Mouse (Mus musculus): ENCODE data around the gene Acsm3. TPM values are rescaled to one million over a fixed set of nuclear protein-coding genes. Genes with fewer than 3 reads are reported as not detected.

Gene Acsm3
- polyA plus RNA-seq, 1 experiment from 2014 or later = 0.16 TPM

- 99% methylated on average over 5 of the region's 5 CpGs for WGBS
- peaks cover 22% of the 10 kb centered on the region; the same call in 1 of the 2 replicates for H3K36me3 ChIP-seq (ENCODE audit: control insufficient read depth, insufficient read depth, low read length)
- ATAC-seq (ENCODE audit: low read depth) = no peak
Observed at GRCm38 (mm10) chr7:119784908-119785307, 24.2 kb downstream of the Acsm3 start.

GRCm38 (mm10) chr7:119789024-119789423 is 28.3 kb downstream of the Acsm3 start:
- 85% methylated on average over 3 of the region's 3 CpGs for WGBS
- H3K27me3 ChIP-seq (ENCODE audit: control insufficient read depth, insufficient read depth, low read length) = no peaks in the 10 kb centered on the region
- no peak overlapping the region for H3K4me3 ChIP-seq (ENCODE audit: low read depth, low read length)
- 0 out of 2 replicates have a peak, but pooled peaks cover 2% of the 10 kb centered on the region for H3K4me1 ChIP-seq (ENCODE audit: control insufficient read depth, insufficient read depth, low read length)
- ATAC-seq (ENCODE audit: low read depth) = no peak
- H3K36me3 ChIP-seq (ENCODE audit: control insufficient read depth, insufficient read depth, low read length) = peaks cover 15% of the 10 kb centered on the region; the same call in 1 of the 2 replicates
- H3K4me2 ChIP-seq (ENCODE audit: low read depth, low read length) = no peak overlapping the region
- H3K27ac ChIP-seq (ENCODE audit: low read depth, low read length) = no peak overlapping the region
- H3K9ac ChIP-seq (replicated peaks; ENCODE audit: low read depth, low read length) = no peak overlapping the region
- no peaks in the 10 kb centered on the region for H3K9me3 ChIP-seq (ENCODE audit: control insufficient read depth, low read length)

More at GRCm38 (mm10) chr7:119784908-119785307, 24.2 kb downstream of the Acsm3 start:
- no peak overlapping the region for H3K9ac ChIP-seq (replicated peaks; ENCODE audit: low read depth, low read length)
- H3K4me2 ChIP-seq (ENCODE audit: low read depth, low read length) = no peak overlapping the region
- no peak overlapping the region for H3K4me3 ChIP-seq (ENCODE audit: low read depth, low read length)
- no peaks in the 10 kb centered on the region for H3K4me1 ChIP-seq (ENCODE audit: control insufficient read depth, insufficient read depth, low read length)
- H3K9me3 ChIP-seq (ENCODE audit: control insufficient read depth, low read length) = no peaks in the 10 kb centered on the region
- no peaks in the 10 kb centered on the region for H3K27me3 ChIP-seq (ENCODE audit: control insufficient read depth, insufficient read depth, low read length)
- no peak overlapping the region for H3K27ac ChIP-seq (ENCODE audit: low read depth, low read length)

- H3K4me2 ChIP-seq (ENCODE audit: low read depth, low read length) = peak within 1 kb of the TSS; percentile 82
- no peaks in the 10 kb centered on the region for H3K9me3 ChIP-seq (ENCODE audit: control insufficient read depth, low read length)
- H3K4me1 ChIP-seq (ENCODE audit: control insufficient read depth, insufficient read depth, low read length) = 0 out of 2 replicates have a peak, but pooled peaks cover 6% of the 10 kb centered on the region
- peak within 1 kb of the TSS; percentile 62 for H3K9ac ChIP-seq (replicated peaks; ENCODE audit: low read depth, low read length)
- H3K4me3 ChIP-seq (ENCODE audit: low read depth, low read length) = peak within 1 kb of the TSS; percentile 70
- under 1% methylated on average over 53 of the region's 53 CpGs for WGBS
- H3K36me3 ChIP-seq (ENCODE audit: control insufficient read depth, insufficient read depth, low read length) = no peaks in the 10 kb centered on the region
- H3K27me3 ChIP-seq (ENCODE audit: control insufficient read depth, insufficient read depth, low read length) = no peaks in the 10 kb centered on the region
- peak within 1 kb of the TSS; percentile 55 for H3K27ac ChIP-seq (ENCODE audit: low read depth, low read length)
- peak; percentile 99 for ATAC-seq (ENCODE audit: low read depth)
Observed at GRCm38 (mm10) chr7:119793586-119794250, 33.0 kb downstream of the Acsm3 start, which contains the start of the genes Rexo5 and Eri2. Rexo5 (plus strand) TSS chr7:119794006. Eri2 (minus strand) TSS chr7:119794058.

- Histone ChIP-seq H3K9ac (replicated peaks; ENCODE audit: low read depth, low read length) (peak overlapping the region; percentile 62), H3K27me3 (ENCODE audit: control insufficient read depth, insufficient read depth, low read length) (no peaks in the 10 kb centered on the region), H3K4me3 (ENCODE audit: low read depth, low read length) (peak overlapping the region; percentile 70), H3K9me3 (ENCODE audit: control insufficient read depth, low read length) (no peaks in the 10 kb centered on the region), H3K4me1 (ENCODE audit: control insufficient read depth, insufficient read depth, low read length) (0 out of 2 replicates have a peak, but pooled peaks cover 6% of the 10 kb centered on the region), H3K4me2 (ENCODE audit: low read depth, low read length) (peak overlapping the region; percentile 82), H3K27ac (ENCODE audit: low read depth, low read length) (peak overlapping the region; percentile 55), H3K36me3 (ENCODE audit: control insufficient read depth, insufficient read depth, low read length) (no peaks in the 10 kb centered on the region)
- no peak; the same call in 1 of the 2 replicates for ATAC-seq (ENCODE audit: low read depth)
- WGBS = 0% methylated on average over 21 of the region's 21 CpGs
Observed at GRCm38 (mm10) chr7:119794251-119794638, 33.5 kb downstream of the Acsm3 start.

- Histone ChIP-seq H3K4me2 (ENCODE audit: low read depth, low read length) (0 out of 2 replicates have a peak overlapping the region, but pooled peaks have one; percentile 2), H3K4me1 (ENCODE audit: control insufficient read depth, insufficient read depth, low read length) (0 out of 2 replicates have a peak, but pooled peaks cover 6% of the 10 kb centered on the region), H3K27me3 (ENCODE audit: control insufficient read depth, insufficient read depth, low read length) (no peaks in the 10 kb centered on the region), H3K36me3 (ENCODE audit: control insufficient read depth, insufficient read depth, low read length) (no peaks in the 10 kb centered on the region), H3K4me3 (ENCODE audit: low read depth, low read length) (no peak overlapping the region), H3K9me3 (ENCODE audit: control insufficient read depth, low read length) (no peaks in the 10 kb centered on the region), H3K9ac (replicated peaks; ENCODE audit: low read depth, low read length) (no peak overlapping the region), H3K27ac (ENCODE audit: low read depth, low read length) (no peak overlapping the region)
- ATAC-seq (ENCODE audit: low read depth) = no peak
Observed at GRCm38 (mm10) chr7:119795311-119795710, 34.6 kb downstream of the Acsm3 start.

- WGBS = 97% methylated on average over 3 of the region's 3 CpGs
- no peak for ATAC-seq (ENCODE audit: low read depth)
Observed at GRCm38 (mm10) chr7:119800488-119800887, 39.8 kb downstream of the Acsm3 start.

GRCm38 (mm10) chr7:119800991-119801390 is 40.3 kb downstream of the Acsm3 start:
- ATAC-seq (ENCODE audit: low read depth) = no peak

More at GRCm38 (mm10) chr7:119800488-119800887, 39.8 kb downstream of the Acsm3 start:
- H3K9me3 ChIP-seq (ENCODE audit: control insufficient read depth, low read length) = no peaks in the 10 kb centered on the region
- H3K36me3 ChIP-seq (ENCODE audit: control insufficient read depth, insufficient read depth, low read length) = no peaks in the 10 kb centered on the region
- no peaks in the 10 kb centered on the region for H3K4me1 ChIP-seq (ENCODE audit: control insufficient read depth, insufficient read depth, low read length)
- no peak overlapping the region for H3K4me3 ChIP-seq (ENCODE audit: low read depth, low read length)
- no peak overlapping the region for H3K9ac ChIP-seq (replicated peaks; ENCODE audit: low read depth, low read length)
- no peaks in the 10 kb centered on the region for H3K27me3 ChIP-seq (ENCODE audit: control insufficient read depth, insufficient read depth, low read length)
- H3K27ac ChIP-seq (ENCODE audit: low read depth, low read length) = no peak overlapping the region
- no peak overlapping the region for H3K4me2 ChIP-seq (ENCODE audit: low read depth, low read length)

GRCm38 (mm10) chr7:119807396-119807795 is 46.7 kb downstream of the Acsm3 start:
- Histone ChIP-seq H3K27me3 (ENCODE audit: control insufficient read depth, insufficient read depth, low read length) (no peaks in the 10 kb centered on the region), H3K4me1 (ENCODE audit: control insufficient read depth, insufficient read depth, low read length) (no peaks in the 10 kb centered on the region), H3K4me3 (ENCODE audit: low read depth, low read length) (no peak overlapping the region), H3K36me3 (ENCODE audit: control insufficient read depth, insufficient read depth, low read length) (no peaks in the 10 kb centered on the region), H3K4me2 (ENCODE audit: low read depth, low read length) (no peak overlapping the region), H3K9ac (replicated peaks; ENCODE audit: low read depth, low read length) (no peak overlapping the region), H3K27ac (ENCODE audit: low read depth, low read length) (no peak overlapping the region), H3K9me3 (ENCODE audit: control insufficient read depth, low read length) (no peaks in the 10 kb centered on the region)
- no peak for ATAC-seq (ENCODE audit: low read depth)
- WGBS = 90% methylated on average over 5 of the region's 5 CpGs

More at GRCm38 (mm10) chr7:119800991-119801390, 40.3 kb downstream of the Acsm3 start:
- no peaks in the 10 kb centered on the region for H3K9me3 ChIP-seq (ENCODE audit: control insufficient read depth, low read length)
- 92% methylated on average over 3 of the region's 3 CpGs for WGBS
- H3K9ac ChIP-seq (replicated peaks; ENCODE audit: low read depth, low read length) = no peak overlapping the region
- no peak overlapping the region for H3K4me3 ChIP-seq (ENCODE audit: low read depth, low read length)
- no peaks in the 10 kb centered on the region for H3K4me1 ChIP-seq (ENCODE audit: control insufficient read depth, insufficient read depth, low read length)
- no peak overlapping the region for H3K27ac ChIP-seq (ENCODE audit: low read depth, low read length)
- no peaks in the 10 kb centered on the region for H3K27me3 ChIP-seq (ENCODE audit: control insufficient read depth, insufficient read depth, low read length)
- H3K4me2 ChIP-seq (ENCODE audit: low read depth, low read length) = no peak overlapping the region
- no peaks in the 10 kb centered on the region for H3K36me3 ChIP-seq (ENCODE audit: control insufficient read depth, insufficient read depth, low read length)

GRCm38 (mm10) chr7:119808723-119809122 is 48.0 kb downstream of the Acsm3 start:
- ATAC-seq (ENCODE audit: low read depth) = no peak
- Histone ChIP-seq H3K4me3 (ENCODE audit: low read depth, low read length) (no peak overlapping the region), H3K9me3 (ENCODE audit: control insufficient read depth, low read length) (no peaks in the 10 kb centered on the region), H3K27me3 (ENCODE audit: control insufficient read depth, insufficient read depth, low read length) (no peaks in the 10 kb centered on the region), H3K4me1 (ENCODE audit: control insufficient read depth, insufficient read depth, low read length) (no peaks in the 10 kb centered on the region), H3K36me3 (ENCODE audit: control insufficient read depth, insufficient read depth, low read length) (no peaks in the 10 kb centered on the region), H3K9ac (replicated peaks; ENCODE audit: low read depth, low read length) (no peak overlapping the region), H3K27ac (ENCODE audit: low read depth, low read length) (no peak overlapping the region), H3K4me2 (ENCODE audit: low read depth, low read length) (no peak overlapping the region)
- WGBS = 94% methylated on average over 3 of the region's 3 CpGs
